Mouse (Mus musculus) hindbrain, embryonic 11.5 days (tissue): ENCODE measurements at regions not wholly inside any gene's neighbourhood (a gene's known extent, or its start where the extent isn't known, plus 50 kb on each side); places are given as distances from the start of the nearest gene placed in this dataset.

Experiments used
- ATAC-seq: fragments of 200-750 bp; cut with Nextera tagmentation; 2 replicates; pipeline ENCODE4 v1.8.0; 2017; ENCODE audit warnings: mild to moderate bottlenecking, moderate TSS enrichment, moderate library complexity; ENCODE audit not compliant: low FRiP score
- DNase-seq: peaks from one replicate; pipeline ENCODE4 v3.0.0-alpha.2; 2015; ENCODE audit warnings: low spot score
- H3K27ac ChIP-seq: fragments of 300-500 bp; sonication (generic); 2 replicates; pipeline ENCODE4 v1.5.1; 2014; ENCODE audit warnings: mild to moderate bottlenecking, low read depth, low read length
- H3K27me3 ChIP-seq: fragments of 300-500 bp; sonication (generic); 2 replicates; pipeline ENCODE4 v1.6.1; 2014; ENCODE audit warnings: mild to moderate bottlenecking, low read length, moderate library complexity, mixed read lengths; ENCODE audit not compliant: control insufficient read depth, insufficient read depth
- H3K36me3 ChIP-seq: fragments of 300-500 bp; sonication (generic); 2 replicates; pipeline ENCODE4 v1.6.1; 2014; ENCODE audit warnings: mild to moderate bottlenecking, low read length, moderate library complexity, mixed read lengths; ENCODE audit not compliant: control insufficient read depth, insufficient read depth
- H3K4me1 ChIP-seq: fragments of 300-500 bp; sonication (generic); replicated peaks from 2 replicates; pipeline ENCODE4 v1.6.1; 2014; ENCODE audit warnings: low read length, mixed read lengths; ENCODE audit not compliant: control insufficient read depth, insufficient read depth
- H3K4me2 ChIP-seq: fragments of 300-500 bp; sonication (generic); replicated peaks from 2 replicates; pipeline ENCODE4 v1.6.1; 2014; ENCODE audit warnings: mild to moderate bottlenecking, low read depth, low read length
- H3K4me3 ChIP-seq: fragments of 300-500 bp; sonication (generic); 2 replicates; pipeline ENCODE4 v1.5.1; 2014; ENCODE audit warnings: low read depth, low read length
- H3K9ac ChIP-seq: fragments of 300-500 bp; sonication (generic); 2 replicates; pipeline ENCODE4 v1.6.1; 2014; ENCODE audit warnings: low read depth, low read length
- H3K9me3 ChIP-seq: fragments of 300-500 bp; sonication (generic); 2 replicates; pipeline ENCODE4 v1.6.1; 2016; ENCODE audit warnings: low read length; ENCODE audit not compliant: control insufficient read depth
- WGBS: fragments of 180-500 bp; shearing (Covaris S2); extraction: QIAGEN DNeasy Blood & Tissue Kit; methylation state at CpG from one replicate; pipeline ENCODE4 v1.1.7; 2014; 5-methylcytosine and 5-hydroxymethylcytosine counted together

- Histone ChIP-seq H3K36me3 (no peaks in the 10 kb centered on the region), H3K4me1 (no peaks in the 10 kb centered on the region), H3K27me3 (no peaks in the 10 kb centered on the region), H3K9ac (no peak overlapping the region), H3K27ac (no peak overlapping the region), H3K4me3 (no peak overlapping the region), H3K9me3 (no peaks in the 10 kb centered on the region), H3K4me2 (no peak overlapping the region)
- 76% methylated on average over 1 of the region's 1 CpGs for WGBS
- ATAC-seq (no peak), DNase-seq (no peak)
Observed at GRCm38 (mm10) chr12:16130605-16131004, 313.9 kb upstream of the Trib2 start.

GRCm38 (mm10) chr12:16129923-16130322, 313.2 kb upstream of the Trib2 start:
- H3K36me3 ChIP-seq, result no peaks in the 10 kb centered on the region
- no peak for ATAC-seq
- no peak overlapping the region for H3K4me3 ChIP-seq
- H3K9me3 ChIP-seq, result no peaks in the 10 kb centered on the region
- WGBS, result 96% methylated on average over 3 of the region's 3 CpGs
- no peak overlapping the region for H3K27ac ChIP-seq
- H3K4me1 ChIP-seq, result no peaks in the 10 kb centered on the region
- H3K4me2 ChIP-seq, result no peak overlapping the region
- H3K9ac ChIP-seq, result no peak overlapping the region
- DNase-seq, result no peak
- H3K27me3 ChIP-seq, result no peaks in the 10 kb centered on the region

GRCm38 (mm10) chr12:16129243-16129642, 312.5 kb upstream of the Trib2 start:
- Histone ChIP-seq H3K36me3 (no peaks in the 10 kb centered on the region), H3K27me3 (no peaks in the 10 kb centered on the region), H3K9ac (no peak overlapping the region), H3K9me3 (no peaks in the 10 kb centered on the region), H3K4me2 (no peak overlapping the region), H3K4me1 (no peaks in the 10 kb centered on the region), H3K4me3 (no peak overlapping the region), H3K27ac (no peak overlapping the region)
- no peak for DNase-seq
- ATAC-seq, result no peak
- 73% methylated on average over 3 of the region's 3 CpGs for WGBS

GRCm38 (mm10) chr12:16124906-16125305, 308.2 kb upstream of the Trib2 start:
- Histone ChIP-seq H3K36me3 (no peaks in the 10 kb centered on the region), H3K27ac (no peak overlapping the region), H3K27me3 (no peaks in the 10 kb centered on the region), H3K9me3 (no peaks in the 10 kb centered on the region), H3K4me3 (no peak overlapping the region), H3K4me2 (no peak overlapping the region), H3K4me1 (no peaks in the 10 kb centered on the region), H3K9ac (no peak overlapping the region)
- DNase-seq, result no peak
- WGBS, result 96% methylated on average over 2 of the region's 2 CpGs
- no peak for ATAC-seq

GRCm38 (mm10) chr12:16122353-16123127, 305.8 kb upstream of the Trib2 start:
- Histone ChIP-seq H3K9ac (no peak overlapping the region), H3K36me3 (no peaks in the 10 kb centered on the region), H3K27me3 (no peaks in the 10 kb centered on the region), H3K27ac (no peak overlapping the region), H3K4me2 (no peak overlapping the region), H3K9me3 (no peaks in the 10 kb centered on the region), H3K4me1 (no peaks in the 10 kb centered on the region), H3K4me3 (no peak overlapping the region)
- 62% methylated on average over 2 of the region's 2 CpGs for WGBS
- ATAC-seq (no peak), DNase-seq (no peak)

- Histone ChIP-seq H3K36me3 (no peaks in the 10 kb centered on the region), H3K27ac (no peak overlapping the region), H3K4me2 (no peak overlapping the region), H3K4me1 (no peaks in the 10 kb centered on the region), H3K4me3 (no peak overlapping the region), H3K27me3 (no peaks in the 10 kb centered on the region), H3K9ac (no peak overlapping the region), H3K9me3 (no peaks in the 10 kb centered on the region)
- ATAC-seq (no peak), DNase-seq (no peak)
- WGBS, result 90% methylated on average over 6 of the region's 6 CpGs
Observed at GRCm38 (mm10) chr12:16121787-16122186, 305.1 kb upstream of the Trib2 start.

- ATAC-seq (no peak), DNase-seq (no peak)
Observed at GRCm38 (mm10) chr12:16118710-16119109, 302.0 kb upstream of the Trib2 start.

GRCm38 (mm10) chr12:16106946-16107345, 290.2 kb upstream of the Trib2 start:
- H3K4me1 ChIP-seq, result no peaks in the 10 kb centered on the region
- ATAC-seq, result no peak
- WGBS, result 65% methylated on average over 7 of the region's 7 CpGs

More at GRCm38 (mm10) chr12:16118710-16119109, 302.0 kb upstream of the Trib2 start:
- no peaks in the 10 kb centered on the region for H3K4me1 ChIP-seq
- H3K36me3 ChIP-seq, result no peaks in the 10 kb centered on the region
- no peak overlapping the region for H3K9ac ChIP-seq
- no peak overlapping the region for H3K4me3 ChIP-seq
- no peaks in the 10 kb centered on the region for H3K27me3 ChIP-seq
- no peak overlapping the region for H3K27ac ChIP-seq
- H3K4me2 ChIP-seq, result no peak overlapping the region
- H3K9me3 ChIP-seq, result no peaks in the 10 kb centered on the region

GRCm38 (mm10) chr12:16098840-16099239, 282.1 kb upstream of the Trib2 start:
- H3K27ac ChIP-seq, result no peak overlapping the region
- WGBS, result 92% methylated on average over 7 of the region's 7 CpGs
- no peak for ATAC-seq
- H3K4me1 ChIP-seq, result no peaks in the 10 kb centered on the region
- no peak overlapping the region for H3K9ac ChIP-seq
- H3K4me2 ChIP-seq, result no peak overlapping the region
- H3K27me3 ChIP-seq, result no peaks in the 10 kb centered on the region
- no peak for DNase-seq
- H3K9me3 ChIP-seq, result no peaks in the 10 kb centered on the region
- H3K36me3 ChIP-seq, result no peaks in the 10 kb centered on the region
- H3K4me3 ChIP-seq, result no peak overlapping the region

More at GRCm38 (mm10) chr12:16106946-16107345, 290.2 kb upstream of the Trib2 start:
- DNase-seq, result no peak
- H3K9ac ChIP-seq, result no peak overlapping the region
- no peak overlapping the region for H3K27ac ChIP-seq
- H3K4me2 ChIP-seq, result no peak overlapping the region
- H3K27me3 ChIP-seq, result no peaks in the 10 kb centered on the region
- H3K36me3 ChIP-seq, result no peaks in the 10 kb centered on the region
- H3K9me3 ChIP-seq, result no peaks in the 10 kb centered on the region
- H3K4me3 ChIP-seq, result no peak overlapping the region
